Mouse (Mus musculus): ENCODE measurements around the gene Slc30a6. TPM values are rescaled to one million over a fixed set of nuclear protein-coding genes. Genes with fewer than 3 reads are reported as not detected.
"Not testable (repeated sequence)": the region's sequence is repeated elsewhere in the genome, so short reads cannot be mapped to it uniquely, and the experiment has no call there.

Slc30a6 gene
- total RNA-seq, 2 experiments from 2014 or later = 18.1 to 19.3 TPM

- intact Hi-C loops (cut with DNase I) = no loop called here
- DNase-seq (ENCODE audit: low spot score in 2 of 2) = no peak
Observed at GRCm38 (mm10) chr17:74432631-74433030, 37.2 kb downstream of the Slc30a6 start.

- intact Hi-C loops (cut with DNase I) = no loop called here
- no peak for DNase-seq (ENCODE audit: low spot score in 2 of 2)
Observed at GRCm38 (mm10) chr17:74437762-74438161, 42.4 kb downstream of the Slc30a6 start.

DNA sequence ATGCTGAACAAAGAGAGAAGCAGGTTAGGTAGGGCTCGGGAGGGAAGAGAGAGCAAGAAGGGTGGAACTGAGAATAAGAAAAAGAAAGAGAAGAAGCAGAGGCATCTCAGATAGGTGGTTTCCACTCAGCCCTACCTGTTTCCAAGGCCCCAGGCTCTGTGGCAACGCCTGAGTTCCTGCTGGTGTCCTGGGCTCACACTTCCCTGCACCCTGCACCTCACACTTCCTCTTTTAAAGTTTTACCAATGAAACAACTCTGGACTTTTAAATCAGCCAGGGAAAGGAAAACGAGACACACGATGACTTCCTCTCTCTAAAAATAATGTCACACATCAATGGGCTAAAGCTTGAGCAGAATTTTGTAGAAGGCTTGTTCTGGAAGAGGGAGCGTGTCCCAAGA is 45.1 kb downstream of the Slc30a6 start:
- no peak for DNase-seq (ENCODE audit: low spot score in 2 of 2)
- intact Hi-C loops (cut with DNase I) = no loop called here

DNA sequence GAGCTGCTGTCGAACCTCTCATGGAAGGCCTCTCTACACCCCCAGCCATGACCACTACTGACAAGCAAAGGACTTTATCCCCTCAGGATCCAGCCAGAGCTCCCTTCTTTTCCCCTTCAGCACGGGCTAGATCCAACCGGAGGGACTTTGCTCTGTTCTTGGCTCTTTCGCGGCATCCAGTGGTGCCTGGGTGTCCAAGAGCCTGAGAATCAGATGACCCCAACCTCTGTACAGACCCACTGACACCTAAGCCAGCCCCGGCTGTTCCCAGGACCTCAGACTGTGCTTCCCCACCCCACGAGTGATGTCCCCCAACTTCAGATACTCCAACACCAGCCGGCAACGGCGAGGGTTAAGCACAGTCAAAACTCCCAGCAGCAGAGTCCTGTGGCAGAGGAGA is 54.4 kb downstream of the Slc30a6 start:
- no peak for DNase-seq (ENCODE audit: low spot score in 2 of 2)
- intact Hi-C loops (cut with DNase I) = no loop called here

DNA sequence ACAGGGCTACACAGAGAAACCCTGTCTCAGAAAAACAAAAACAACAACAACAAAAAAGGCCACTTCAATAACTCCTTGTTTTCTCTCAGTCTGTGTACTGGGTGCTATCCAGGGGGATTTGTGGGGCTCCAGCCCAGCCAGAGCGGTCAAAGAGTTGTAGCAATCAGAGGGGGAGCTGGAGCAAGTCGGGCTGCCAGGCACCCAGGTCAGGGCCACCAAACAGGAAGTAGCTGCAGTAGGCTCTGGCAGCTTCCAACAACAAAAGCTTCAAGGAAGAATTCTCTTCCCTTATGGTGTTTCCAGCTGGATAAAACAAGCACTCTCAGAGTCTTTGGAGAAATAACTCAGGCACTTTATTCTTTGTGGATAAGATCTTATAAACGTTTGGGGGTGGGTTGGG is 58.5 kb downstream of the Slc30a6 start:
- no peak for DNase-seq (ENCODE audit: low spot score in 2 of 2)
- intact Hi-C loops (cut with DNase I) = no loop called here

DNA sequence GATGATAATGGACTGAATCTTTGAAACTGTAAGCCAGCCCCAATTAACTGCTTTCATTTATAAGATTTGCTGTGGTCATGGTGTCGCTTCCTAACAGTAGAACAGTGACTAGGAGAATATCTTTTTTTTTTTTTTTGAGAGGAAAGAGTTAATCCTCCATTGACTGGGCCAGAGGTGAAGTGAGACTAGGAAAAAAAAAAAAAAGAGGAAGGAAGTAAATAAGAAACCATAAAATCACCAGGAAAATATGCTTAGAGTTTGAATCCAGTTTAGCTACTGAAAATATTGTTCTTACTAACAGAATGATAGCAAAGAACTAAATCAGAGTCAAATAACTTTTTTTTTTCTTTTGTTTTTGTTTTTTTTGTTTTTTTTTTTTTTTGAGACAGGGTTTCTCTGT is 59.3 kb downstream of the Slc30a6 start:
- intact Hi-C loops (cut with DNase I) = no loop called here
- no peak for DNase-seq (ENCODE audit: low spot score in 2 of 2)

DNA sequence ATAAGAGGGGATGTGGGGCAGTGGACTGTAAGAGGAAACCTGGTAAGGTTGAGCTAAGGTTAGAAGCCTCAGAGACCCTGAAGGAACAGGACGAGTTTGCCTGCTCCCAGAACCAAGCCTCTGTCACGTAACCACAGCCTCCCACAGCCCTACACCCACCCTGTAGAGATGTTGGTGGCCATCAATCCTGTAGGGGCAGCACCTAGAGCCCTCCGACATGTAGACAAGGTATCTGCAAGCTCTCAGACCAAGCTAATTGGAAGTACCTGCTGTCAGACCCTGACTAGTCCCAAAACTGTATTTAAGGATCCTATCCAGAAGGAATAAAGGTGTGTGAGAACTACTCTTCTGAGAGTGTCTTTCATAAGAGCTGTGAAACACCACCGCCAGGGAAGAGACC is 60.0 kb downstream of the Slc30a6 start:
- intact Hi-C loops (cut with DNase I) = no loop called here
- no peak for DNase-seq (ENCODE audit: low spot score in 2 of 2)

DNA sequence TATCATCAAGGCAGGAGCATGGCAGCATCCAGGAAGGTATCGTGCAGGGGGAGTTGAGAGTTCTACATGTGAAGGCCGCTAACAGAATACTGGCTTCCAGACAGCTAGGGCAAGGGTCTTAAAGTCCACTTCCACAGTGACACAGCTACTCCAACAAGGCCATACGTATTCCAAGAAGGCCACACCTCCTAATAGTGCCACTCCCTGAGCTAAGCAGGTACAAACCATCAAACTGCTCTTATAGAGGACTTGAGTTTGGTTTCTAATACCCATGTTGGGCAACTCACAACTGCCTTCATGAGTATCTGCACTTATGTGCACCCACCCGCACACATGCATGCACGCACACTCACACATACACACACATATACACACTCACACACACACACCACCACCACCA is 61.4 kb downstream of the Slc30a6 start:
- DNase-seq (ENCODE audit: low spot score in 2 of 2) = no peak
- intact Hi-C loops (cut with DNase I) = no loop called here

GRCm38 (mm10) chr17:74457972-74458677 is 62.7 kb downstream of the Slc30a6 start:
- intact Hi-C loops (cut with DNase I) = no loop called here
- DNase-seq (ENCODE audit: low spot score in 2 of 2) = no peak

- intact Hi-C loops (cut with DNase I) = no loop called here
- no peak for DNase-seq (ENCODE audit: low spot score in 2 of 2)
Observed at GRCm38 (mm10) chr17:74458711-74459408, 63.5 kb downstream of the Slc30a6 start, which contains the start of gene Nlrc4. TSS of gene Nlrc4 (minus strand) at chr17:74459142.

DNA sequence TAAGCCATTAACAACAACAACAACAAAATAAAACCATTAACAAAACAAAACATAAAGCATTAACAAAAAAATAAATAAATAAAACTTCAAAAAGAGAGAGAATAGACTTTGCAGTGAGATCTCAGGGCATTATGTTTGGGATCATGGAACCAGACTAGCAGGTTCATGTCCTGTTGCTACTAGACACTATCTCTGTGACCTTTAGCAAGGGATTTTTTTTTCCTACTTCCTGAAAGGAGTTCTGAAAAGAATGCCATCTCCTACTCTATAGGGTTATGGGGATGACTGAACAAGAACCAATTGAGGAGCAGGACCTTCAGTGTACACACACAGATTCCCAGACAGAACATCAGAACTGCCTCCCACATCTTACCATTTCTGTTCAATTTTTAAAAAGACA is 68.1 kb downstream of the Slc30a6 start:
- no peak for DNase-seq (ENCODE audit: low spot score in 2 of 2)
- intact Hi-C loops (cut with DNase I) = no loop called here

DNA sequence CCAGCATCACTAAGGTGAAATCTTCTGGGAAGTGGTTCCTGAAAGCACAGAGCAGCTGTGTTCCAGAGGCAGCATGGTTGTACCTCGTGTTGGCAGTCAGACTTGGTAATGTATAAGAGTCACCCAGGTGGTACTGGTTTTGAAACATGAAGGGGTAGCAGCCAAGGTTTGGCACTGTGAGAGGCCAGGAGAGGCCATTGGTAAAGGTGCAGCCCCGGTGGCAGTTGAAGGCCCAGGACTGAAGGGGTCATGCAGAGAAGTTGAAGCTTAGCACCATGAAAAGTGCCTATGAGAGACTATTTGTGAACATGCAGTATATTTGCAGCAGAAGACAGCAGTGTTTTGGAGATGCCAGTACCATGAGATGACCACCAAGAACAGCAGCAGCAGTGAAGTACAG is 72.6 kb downstream of the Slc30a6 start:
- DNase-seq (ENCODE audit: low spot score in 2 of 2); intact Hi-C loops (cut with DNase I): not testable (repeated sequence)

- intact Hi-C loops (cut with DNase I); DNase-seq (ENCODE audit: low spot score in 2 of 2): not testable (repeated sequence)
Observed at GRCm38 (mm10) chr17:74470133-74470532, 74.7 kb downstream of the Slc30a6 start.

Other genes with a start within 250 kb of the Slc30a6 start
- gene Memo1, start 100.1 kb upstream of the Slc30a6 start, total RNA-seq (2021) = 10 to 100 TPM; 53.1 to 60.0 TPM
- gene Dpy30, start 71.7 kb upstream of the Slc30a6 start, total RNA-seq (2021) = 10 to 100 TPM; 50.0 to 57.8 TPM
- 10 to 100 TPM; 61.4 to 70.0 TPM for gene Spast, start 56.6 kb upstream of the Slc30a6 start, total RNA-seq (2021)
- gene Nlrc4, start 63.5 kb downstream of the Slc30a6 start, total RNA-seq (2021) = under 1 TPM; 0.09 to 0.23 TPM
- gene Yipf4, start 93.9 kb downstream of the Slc30a6 start, total RNA-seq (2021) = 10 to 100 TPM; 81.4 to 83.7 TPM
- gene Birc6, start 132.7 kb downstream of the Slc30a6 start, total RNA-seq (2021) = 100 to 1,000 TPM; 152 TPM

All from left cerebral cortex, postnatal 14 days (tissue).